ENCODE assay signal across 14 mouse cellular contexts in genomic region chr8:111029589-111029988, GRCm38 (mm10). TPM values are rescaled to one million over a fixed set of nuclear protein-coding genes. Genes with fewer than 3 reads are reported as not detected.
DNase-seq lines count a peak whose midpoint lies in the region; ATAC-seq and TF ChIP-seq lines count a peak whose summit lies in the region.
"Had no signal": no experiment of that assay in that cellular context is flagged by ENCODE, and none has a peak within 500 bp of the region (broad histone marks: within the 10 kb centered on the region; RNA-seq: fewer than 3 reads in every experiment).

No protein-coding gene starts in this region.

- H3K36me3 ChIP-seq in lung, embryonic 14.5 days (ENCODE audit: insufficient read depth), result no peaks in the 10 kb centered on the region
- no peaks in the 10 kb centered on the region for H3K36me3 ChIP-seq in liver, embryonic 12.5 days
- H3K36me3 ChIP-seq in splenic B cell, adult 2 months (ENCODE audit: control insufficient read depth, insufficient read depth, low read length, poor library complexity, severe bottlenecking), result no peaks in the 10 kb centered on the region

- no peak for ATAC-seq in lung, embryonic 14.5 days (ENCODE audit: insufficient read depth)
- ATAC-seq in liver, embryonic 12.5 days, result no peak
- ATAC-seq in megakaryocyte progenitor cell, adult 5-6 weeks (replicated peaks; ENCODE audit: poor library complexity), result no peak

- no peaks in the 10 kb centered on the region for H3K27me3 ChIP-seq in lung, embryonic 14.5 days (ENCODE audit: insufficient read depth, low read length)
- H3K27me3 ChIP-seq in liver, embryonic 12.5 days (replicated peaks), result peaks cover 7% of the 10 kb centered on the region; the same call in 1 of the 2 replicates
- no peaks in the 10 kb centered on the region for H3K27me3 ChIP-seq in splenic B cell, adult 2 months (ENCODE audit: control insufficient read depth, insufficient read depth, low read length, poor library complexity, severe bottlenecking)

- 55% methylated on average over 4 of the region's 4 CpGs for WGBS in lung, embryonic 14.5 days
- WGBS in liver, embryonic 12.5 days (ENCODE audit: insufficient replicate concordance), result 19% methylated on average over 4 of the region's 4 CpGs

- H3K9me3 ChIP-seq in lung, embryonic 14.5 days (ENCODE audit: low read depth, low read length), result no peaks in the 10 kb centered on the region
- H3K9me3 ChIP-seq in liver, embryonic 12.5 days (replicated peaks), result no peaks in the 10 kb centered on the region

- no peak overlapping the region for H3K27ac ChIP-seq in lung, embryonic 14.5 days (ENCODE audit: low read depth)
- H3K27ac ChIP-seq in liver, embryonic 12.5 days, result no peak overlapping the region
- H3K27ac ChIP-seq: left cerebral cortex, adult 2 months had no signal

- no peak for TF ChIP-seq CTCF in lung, embryonic 14.5 days (IDR thresholded peaks at IDR 0.05; ENCODE audit: low read depth)

- no peak overlapping the region for H3K4me3 ChIP-seq in lung, embryonic 14.5 days (ENCODE audit: low read depth, low read length)
- H3K4me3 ChIP-seq in liver, embryonic 12.5 days, result peak overlapping the region; percentile 43
- H3K4me3 ChIP-seq: left cerebral cortex, adult 2 months had no signal

- no peak overlapping the region for H3K4me2 ChIP-seq in lung, embryonic 14.5 days
- peak overlapping the region; percentile 69 for H3K4me2 ChIP-seq in liver, embryonic 12.5 days

- H3K4me1 ChIP-seq in lung, embryonic 14.5 days (ENCODE audit: insufficient read depth), result peaks cover 6% of the 10 kb centered on the region; the same call in 1 of the 2 replicates
- peaks cover 36% of the 10 kb centered on the region for H3K4me1 ChIP-seq in liver, embryonic 12.5 days

- peak; percentile 5 for DNase-seq in lung, embryonic 14.5 days
- no peak for DNase-seq in lung, postnatal 36 days
- peak; percentile 90 for DNase-seq in MEL-GATA-1-ER (ENCODE audit: extremely low read depth, low read depth)
- DNase-seq in splenic B cell, adult 2 months (ENCODE audit: low read depth, low spot score), result peak; percentile 48
- DNase-seq in adrenal gland, adult 8-10 months, result no peak
- DNase-seq in yolk sac, embryonic 10.5 days (ENCODE audit: low spot score), result no peak
- DNase-seq: heart, adult 11 months; heart, postnatal 10 days; kidney, postnatal 4 days had no signal

- H3K9ac ChIP-seq in lung, embryonic 14.5 days, result no peak overlapping the region
- peak overlapping the region; percentile 39; the same call in 1 of the 2 replicates for H3K9ac ChIP-seq in liver, embryonic 12.5 days

RNA-seq across cellular contexts. Expression of gene Ddx19b, which starts 2.0 kb away (rescaled TPM):
- 7.2 and 7.8 TPM in 2 replicates for polyA plus RNA-seq in lung, embryonic 14.5 days (2014; fragmentation: Nextera tagmentation; extraction: Ambion mirVana)
- 4.5 and 4.9 TPM in 2 replicates for polyA plus RNA-seq in liver, embryonic 12.5 days (2016; fragmentation: Nextera tagmentation; extraction: Ambion mirVana)
- 5.8 and 7.0 TPM in 2 replicates for total RNA-seq in megakaryocyte progenitor cell, adult 5-6 weeks (2015)
- 14.0 and 14.9 TPM in 2 replicates for total RNA-seq in megakaryocyte progenitor cell, adult 5-6 weeks (2017)
- 10 to 100 TPM; 10.1 to 14.3 (median 12.9) TPM for total RNA-seq in adrenal gland, adult 8-10 months (2022)

RNA-seq across cellular contexts. Expression of gene Aars, which starts 3.4 kb away (rescaled TPM):
- polyA plus RNA-seq in lung, embryonic 14.5 days (2014; fragmentation: Nextera tagmentation; extraction: Ambion mirVana), result 66.1 and 66.9 TPM in 2 replicates
- 82.8 and 84.2 TPM in 2 replicates for polyA plus RNA-seq in liver, embryonic 12.5 days (2016; fragmentation: Nextera tagmentation; extraction: Ambion mirVana)
- 12.8 and 15.5 TPM in 2 replicates for total RNA-seq in megakaryocyte progenitor cell, adult 5-6 weeks (2015)
- 38.3 and 47.6 TPM in 2 replicates for total RNA-seq in megakaryocyte progenitor cell, adult 5-6 weeks (2017)
- 100 to 1,000 TPM in 3 of 4 experiments, 10 to 100 TPM in 1; 97.1 to 142 (median 126) TPM for total RNA-seq in adrenal gland, adult 8-10 months (2022)

RNA-seq across cellular contexts. Expression of gene Exosc6, which starts 26.6 kb away (rescaled TPM):
- 24.0 and 27.8 TPM in 2 replicates for polyA plus RNA-seq in lung, embryonic 14.5 days (2014; fragmentation: Nextera tagmentation; extraction: Ambion mirVana)
- polyA plus RNA-seq in liver, embryonic 12.5 days (2016; fragmentation: Nextera tagmentation; extraction: Ambion mirVana), result 23.2 and 25.6 TPM in 2 replicates
- total RNA-seq in megakaryocyte progenitor cell, adult 5-6 weeks (2015), result 21.2 and 23.0 TPM in 2 replicates
- 33.2 and 37.7 TPM in 2 replicates for total RNA-seq in megakaryocyte progenitor cell, adult 5-6 weeks (2017)
- total RNA-seq in adrenal gland, adult 8-10 months (2022), result not detected
- total RNA-seq: adrenal gland, adult 18-20 months; heart, postnatal 10 days; left cerebral cortex, adult 2 months; liver, adult 2 months had no signal
- polyA plus RNA-seq: liver, adult 2 months had no signal

RNA-seq across cellular contexts. Expression of gene Ddx19a, which starts 32.0 kb away (rescaled TPM):
- polyA plus RNA-seq in lung, embryonic 14.5 days (2014; fragmentation: Nextera tagmentation; extraction: Ambion mirVana), result 19.1 and 21.0 TPM in 2 replicates
- polyA plus RNA-seq in liver, embryonic 12.5 days (2016; fragmentation: Nextera tagmentation; extraction: Ambion mirVana), result 15.3 TPM in 2 replicates
- 75.2 and 76.8 TPM in 2 replicates for total RNA-seq in megakaryocyte progenitor cell, adult 5-6 weeks (2015)
- 37.4 and 48.8 TPM in 2 replicates for total RNA-seq in megakaryocyte progenitor cell, adult 5-6 weeks (2017)
- 10 to 100 TPM; 38.7 to 52.2 (median 44.5) TPM for total RNA-seq in adrenal gland, adult 8-10 months (2022)

Comparison
In these comparisons a context has a peak if more than half of its experiments do, and no peak if none do; other contexts are left out.
1. DNase-seq: peak in lung, embryonic 14.5 days (single experiment), MEL-GATA-1-ER (single experiment) and splenic B cell, adult 2 months (single experiment); none in lung, postnatal 36 days (single experiment), adrenal gland, adult 8-10 months (single experiment) and yolk sac, embryonic 10.5 days (single experiment).
2. RNA of gene Exosc6, which starts 26.6 kb away (total RNA-seq): 21.2 to 37.7 TPM in megakaryocyte progenitor cell, adult 5-6 weeks; not detected in adrenal gland, adult 8-10 months; every median in the first group is over 10 times any median in the second.